Mouse (Mus musculus) kidney, adult 18-20 months (tissue): Measurements from ENCODE around the gene Nfic.
"Not testable (repeated sequence)": the region's sequence is repeated elsewhere in the genome, so short reads cannot be mapped to it uniquely, and the experiment has no call there.

Source experiments
- DNase-seq: peaks from one replicate; pipeline ENCODE4 v3.0.0; 2021

Gene Nfic

DNA sequence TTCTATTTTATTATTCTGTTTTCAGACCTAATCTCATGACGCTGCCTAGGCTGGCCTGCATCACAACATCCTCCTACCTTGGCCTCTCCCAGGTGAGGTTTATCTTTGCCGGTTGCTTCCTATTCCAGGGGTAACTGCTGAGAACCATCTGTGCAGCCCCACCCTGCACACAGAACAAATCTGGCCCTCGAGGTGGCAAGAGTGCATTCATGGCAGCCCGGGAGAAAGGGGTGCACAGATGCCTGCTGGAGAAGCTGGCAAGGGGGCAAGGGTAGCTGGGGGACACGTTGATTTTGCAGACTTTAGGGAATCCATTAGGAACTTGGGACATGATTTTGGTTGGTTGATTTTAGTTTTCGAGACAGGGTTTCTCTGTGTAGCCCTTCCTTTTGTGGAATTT lies 2.8 kb upstream of the Nfic start:
- DNase-seq = no peak

DNA sequence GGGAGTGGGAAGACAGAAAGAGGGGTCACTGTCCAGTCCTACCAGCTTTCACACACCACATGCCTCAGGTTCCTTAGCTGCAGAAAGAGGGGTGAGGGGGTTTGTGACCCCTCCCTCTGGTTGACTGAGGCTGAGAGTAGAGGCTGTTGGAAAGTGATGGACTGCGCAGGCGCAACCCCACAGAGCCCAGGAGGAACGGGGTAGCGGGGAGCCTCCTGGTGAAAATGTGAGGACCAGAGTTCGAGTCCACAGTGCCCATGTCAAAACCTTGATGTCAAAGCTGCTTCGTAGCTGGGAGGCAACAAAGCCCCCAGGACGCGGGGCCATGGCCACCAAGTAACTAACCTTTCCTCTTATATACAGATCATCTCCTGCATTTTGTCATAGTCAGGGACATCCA lies 2.2 kb upstream of the Nfic start:
- DNase-seq = no peak

DNA sequence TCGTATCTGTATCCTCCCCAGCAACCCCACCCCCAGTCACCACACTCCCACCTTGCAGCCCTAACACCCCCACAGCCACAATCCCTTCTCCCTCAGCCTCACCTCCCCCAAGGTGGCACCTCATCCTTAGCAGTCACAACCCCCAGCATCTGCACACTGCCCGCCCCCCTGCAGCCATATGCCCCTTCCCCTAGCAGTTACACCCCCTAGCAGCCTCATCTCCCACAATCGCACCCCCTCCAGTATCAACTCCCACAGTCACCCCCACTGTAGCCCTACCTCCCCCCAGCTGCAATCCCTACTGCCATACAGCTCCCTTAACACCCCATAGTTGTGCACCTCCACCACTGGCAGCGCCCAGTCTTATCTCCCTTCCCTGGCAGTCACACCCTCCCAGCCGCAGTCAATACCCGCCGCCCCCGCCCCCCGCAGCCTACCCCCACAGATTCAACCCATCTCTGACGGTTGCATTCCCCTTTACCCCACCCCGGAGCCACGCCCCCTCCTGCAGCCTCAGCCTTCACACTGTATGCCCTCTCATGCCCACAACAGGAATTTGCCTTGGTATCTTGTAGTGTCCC lies 1.6 kb upstream of the Nfic start:
- DNase-seq = no peak

DNA sequence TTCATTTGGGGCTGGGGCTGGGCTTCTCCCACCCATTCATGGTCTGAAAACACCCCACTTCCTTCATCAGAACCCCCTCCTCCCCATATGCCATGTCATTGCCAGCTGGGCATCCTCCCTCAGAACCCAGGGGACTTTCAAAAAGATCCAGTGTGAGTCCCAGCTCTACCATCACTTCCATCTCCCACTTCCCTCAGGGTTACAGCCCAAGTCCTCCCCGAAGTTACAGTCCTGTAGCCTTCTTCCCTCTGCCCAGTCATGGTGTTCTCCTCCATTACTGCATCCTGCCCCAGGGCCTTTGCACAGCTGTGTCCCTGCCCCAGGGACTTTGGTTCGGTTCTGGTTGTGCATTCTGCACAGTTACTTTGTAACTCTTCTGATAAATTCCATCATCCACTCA lies 1.3 kb downstream of the Nfic start:
- no peak for DNase-seq

DNA sequence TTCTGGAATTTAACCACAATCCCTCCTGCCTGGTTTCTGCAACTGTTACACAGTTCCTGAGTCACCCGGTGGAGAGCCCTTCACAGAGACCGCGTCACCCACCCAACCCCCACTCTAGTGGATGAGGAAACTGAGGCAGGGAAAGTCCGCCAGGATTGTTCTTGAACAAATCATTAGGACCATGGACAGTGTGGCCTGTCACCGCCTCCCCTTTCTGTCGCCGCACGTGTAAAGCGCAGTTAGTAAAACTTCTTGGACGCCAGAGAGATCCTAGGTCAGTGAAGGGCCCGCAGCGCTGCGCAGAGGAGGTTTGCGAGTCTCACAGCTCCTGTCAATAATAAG lies 2.5 kb downstream of the Nfic start:
- no peak for DNase-seq

DNA sequence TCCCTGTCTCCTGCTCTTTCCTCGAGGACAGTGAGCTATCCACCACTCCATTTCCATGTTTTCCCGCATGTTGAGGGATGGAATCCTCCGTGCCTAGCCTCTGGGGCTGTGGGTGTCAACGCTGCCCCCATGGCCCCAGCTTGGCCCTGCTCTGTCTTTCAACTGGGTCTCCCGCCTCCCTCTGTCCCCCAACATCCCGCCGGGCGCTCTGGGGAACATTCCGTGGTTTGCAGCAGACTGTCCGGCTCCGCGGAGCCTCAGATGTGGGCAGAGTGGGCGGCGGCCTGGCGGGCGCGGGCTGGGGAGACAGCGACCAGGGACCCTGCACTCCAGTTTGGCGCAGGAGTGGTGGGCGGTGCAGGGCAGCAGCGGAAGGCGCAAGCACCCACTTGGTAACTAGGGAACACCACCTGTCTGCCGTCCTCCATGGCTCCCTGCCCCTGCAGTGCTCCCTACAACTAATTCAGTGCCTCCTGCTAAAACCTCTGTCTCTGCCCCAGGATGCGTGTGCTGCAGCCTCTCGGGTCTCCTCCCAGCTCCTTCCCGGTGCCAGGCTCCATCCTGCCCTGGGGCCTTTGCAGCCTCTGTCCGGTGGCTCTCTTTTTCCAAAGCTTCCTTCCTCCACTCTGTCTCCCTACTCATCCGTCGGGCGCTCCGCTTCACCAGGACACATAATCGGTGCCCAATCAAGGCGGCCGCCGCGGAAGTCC lies 3.0 kb downstream of the Nfic start:
- no peak for DNase-seq

DNA sequence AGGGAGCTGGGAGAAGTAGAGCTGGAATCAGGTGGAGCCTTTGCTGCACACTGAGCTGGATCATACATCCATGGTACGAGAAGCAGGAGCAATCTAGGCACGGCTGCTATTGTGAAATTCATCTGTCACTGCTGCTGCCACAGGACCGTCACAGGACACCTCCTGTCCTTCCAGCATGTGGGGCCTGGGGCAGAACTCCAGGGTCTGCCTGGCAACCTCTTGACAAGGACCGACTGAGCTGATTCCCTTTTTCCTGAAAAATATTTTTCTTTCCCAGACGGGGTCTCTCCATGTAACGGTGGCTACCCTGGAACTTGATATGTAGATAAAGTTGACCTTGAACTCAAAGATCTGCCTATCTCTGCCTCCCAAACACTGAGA lies 4.1 kb downstream of the Nfic start:
- no peak for DNase-seq

DNA sequence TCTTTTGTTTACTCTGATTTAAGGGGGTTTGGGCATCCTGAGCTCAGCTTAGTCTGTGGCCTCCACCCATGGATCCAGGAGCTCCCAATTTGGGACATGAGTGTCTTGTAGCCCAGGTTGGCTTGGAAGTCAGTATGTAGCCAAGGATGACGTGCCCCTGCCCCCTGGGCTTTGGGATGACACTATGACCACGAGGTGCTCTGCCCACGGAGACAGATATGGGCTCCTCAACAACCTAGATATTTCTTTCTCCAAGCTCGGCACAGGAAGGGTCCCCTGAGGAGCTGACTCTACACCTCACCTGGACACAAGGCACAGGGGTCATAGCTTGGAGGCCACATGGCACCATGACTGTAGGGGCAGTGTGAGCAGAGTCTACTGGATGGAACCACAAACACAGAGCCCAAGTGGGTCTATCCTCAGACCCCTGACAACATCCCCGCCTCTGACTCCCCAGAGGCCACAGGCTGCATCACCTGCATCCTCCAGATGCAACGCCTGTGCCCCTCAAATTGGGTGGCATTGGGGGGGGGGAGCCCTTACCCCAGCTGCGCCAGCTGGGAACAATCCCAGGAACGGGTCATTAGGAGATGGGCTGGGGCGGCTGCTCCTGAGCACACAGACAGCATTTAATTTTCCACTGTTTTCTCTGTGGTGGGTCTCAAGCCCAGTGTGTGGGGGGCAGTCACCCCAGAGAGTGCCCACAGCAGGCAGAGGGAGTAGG lies 4.6 kb downstream of the Nfic start:
- no peak for DNase-seq

DNA sequence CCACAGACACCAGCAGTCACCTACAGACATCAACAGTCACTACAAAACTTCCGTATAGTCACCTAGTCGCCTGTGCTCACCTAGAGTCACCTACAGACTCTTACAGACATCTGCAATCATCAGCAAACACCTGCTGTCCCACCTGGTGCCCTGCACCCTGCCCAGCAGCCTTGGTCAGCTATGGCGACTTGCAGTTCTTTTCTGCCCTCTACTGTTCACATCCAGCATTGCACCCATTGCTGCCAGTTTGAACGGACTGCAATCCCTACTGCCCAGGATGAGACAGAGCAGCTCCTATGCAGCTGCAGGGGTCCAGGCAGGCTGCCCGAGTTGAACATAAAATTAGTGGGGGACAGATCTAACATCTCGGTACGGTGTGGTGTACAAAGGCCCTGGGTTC lies 5.3 kb downstream of the Nfic start:
- DNase-seq = peak; percentile 87

DNA sequence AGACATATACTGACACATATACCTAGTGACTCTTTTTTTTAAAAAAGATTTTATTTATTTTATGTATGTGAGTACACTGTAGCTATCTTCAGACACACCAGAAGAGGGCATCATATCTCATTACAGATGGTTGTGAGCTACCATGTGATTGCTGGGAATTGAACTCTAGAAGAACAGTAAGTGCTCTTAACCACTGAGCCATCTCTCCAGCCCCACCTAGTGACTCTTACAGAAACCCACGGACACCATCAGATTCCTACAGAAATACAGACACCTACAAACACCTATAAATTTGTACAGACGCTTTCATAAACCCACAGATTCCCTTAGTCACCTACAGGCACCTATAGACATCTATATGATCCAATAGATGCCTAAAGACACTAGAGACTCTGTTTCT lies 9.9 kb downstream of the Nfic start:
- not testable (repeated sequence) for DNase-seq

DNA sequence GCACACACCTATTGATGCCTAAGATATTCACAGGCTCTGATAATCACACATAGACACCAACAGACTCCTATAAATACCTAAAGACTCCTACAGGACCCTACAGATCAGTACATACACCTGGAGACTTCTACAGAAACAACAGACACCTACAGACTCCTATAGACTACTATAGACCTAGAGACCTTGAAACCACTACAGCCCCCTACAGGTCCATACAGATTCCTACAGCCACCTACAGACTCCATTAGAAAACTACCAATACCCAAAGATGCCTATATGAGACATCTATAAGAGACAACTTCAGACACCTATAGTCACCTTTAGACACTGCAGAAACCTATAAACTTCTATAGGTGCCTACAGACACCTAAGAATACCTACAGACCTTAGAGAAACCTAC lies 14.4 kb downstream of the Nfic start:
- no peak for DNase-seq

DNA sequence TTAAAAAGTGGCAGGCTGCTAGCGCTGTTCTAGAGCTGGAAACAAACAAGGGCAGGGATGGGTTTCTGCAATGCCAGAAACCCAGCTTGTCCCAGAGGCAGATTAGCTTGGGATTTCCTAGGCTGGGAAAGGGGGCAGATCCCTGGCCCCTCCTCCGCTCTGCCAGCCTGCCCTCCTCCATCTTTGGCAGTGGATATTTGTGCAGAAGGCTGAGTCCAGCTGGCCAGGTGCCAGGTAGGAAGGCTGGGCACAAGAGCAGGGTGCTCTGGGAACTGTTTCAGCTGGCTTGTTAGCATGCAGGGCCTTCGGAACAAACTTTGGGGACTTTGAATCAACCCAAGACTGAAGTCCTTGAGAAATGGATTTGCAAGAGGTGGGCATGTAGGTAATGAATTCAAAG lies 20.0 kb downstream of the Nfic start:
- peak; percentile 91 for DNase-seq

DNA sequence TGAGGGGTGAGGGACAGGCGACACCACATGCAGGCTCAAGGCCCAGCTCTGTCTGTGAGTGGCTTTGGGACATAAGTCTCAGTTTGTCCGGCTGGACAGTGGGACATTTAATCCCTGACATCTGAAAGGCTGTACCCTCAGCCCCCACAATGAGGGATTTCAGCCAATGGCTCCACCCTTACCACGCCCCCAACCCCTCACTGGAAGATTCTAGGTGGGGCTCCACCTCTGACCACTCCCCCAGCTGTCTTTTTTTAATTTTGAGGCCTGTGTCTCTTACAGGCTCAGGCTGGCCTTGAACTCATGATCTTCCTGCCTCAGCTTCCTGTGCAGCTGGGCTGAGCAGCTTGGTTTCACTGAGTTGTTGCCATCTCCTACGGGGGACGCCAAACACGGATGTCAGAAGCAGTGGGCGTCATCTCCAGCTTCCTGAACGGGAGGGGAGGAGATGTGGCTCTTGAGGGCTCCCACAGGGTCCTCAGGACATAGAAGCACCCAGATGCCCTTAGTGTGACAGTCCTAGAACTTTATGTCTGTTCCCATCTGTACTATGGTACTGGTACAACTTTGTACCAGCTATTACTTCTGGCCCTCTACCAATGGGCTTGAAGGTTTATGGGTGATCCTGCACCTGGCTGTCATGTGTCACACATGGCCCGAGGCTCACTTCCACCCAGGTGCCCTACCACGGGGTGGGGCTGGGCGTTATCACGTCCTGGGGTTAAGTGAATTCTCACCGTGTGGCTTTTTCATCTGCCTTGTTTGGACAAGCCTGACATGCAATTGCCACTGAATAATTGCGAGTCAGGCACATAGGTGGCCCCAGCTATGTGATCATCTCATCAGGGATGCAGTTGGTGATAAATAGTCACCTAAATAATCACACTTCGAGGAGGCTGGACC lies 20.8 kb downstream of the Nfic start:
- peak; percentile 21 for DNase-seq

DNA sequence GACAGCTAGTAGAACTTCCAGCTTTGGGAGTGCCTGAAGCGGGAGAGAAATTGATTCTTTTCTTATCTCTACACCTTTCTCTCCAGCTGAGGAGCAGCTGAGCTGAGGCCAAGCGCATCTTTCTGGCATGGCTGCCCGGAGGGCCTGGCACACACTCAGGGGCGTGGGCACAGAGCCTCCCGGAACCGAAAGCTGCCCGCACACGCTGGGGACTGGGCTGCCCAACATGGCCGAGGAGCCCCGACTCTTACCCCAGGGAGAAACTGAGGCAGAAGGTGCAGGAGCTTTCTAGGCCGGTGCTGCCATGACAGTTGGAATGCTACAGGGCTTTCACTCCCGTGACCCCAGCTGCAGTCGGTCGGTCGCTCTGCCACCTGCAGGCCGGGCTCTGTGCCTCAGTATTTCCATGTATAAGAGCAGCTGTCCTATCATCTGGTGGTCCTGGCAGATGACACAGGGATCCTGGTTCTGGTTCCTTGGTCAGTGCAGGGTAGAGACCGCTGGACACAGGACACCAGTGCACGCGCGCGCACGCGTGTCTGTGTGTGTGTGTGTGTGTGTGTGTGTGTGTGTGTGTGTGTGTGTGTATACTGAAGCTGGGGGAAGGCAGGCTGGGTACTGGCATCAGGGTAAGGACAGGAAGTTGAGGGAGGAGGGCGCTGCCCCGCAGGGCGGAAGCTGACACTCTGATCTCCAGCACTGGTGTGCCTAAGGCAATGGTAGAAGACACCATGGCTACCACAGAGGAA lies 21.7 kb downstream of the Nfic start:
- DNase-seq = peak; percentile 31

DNA sequence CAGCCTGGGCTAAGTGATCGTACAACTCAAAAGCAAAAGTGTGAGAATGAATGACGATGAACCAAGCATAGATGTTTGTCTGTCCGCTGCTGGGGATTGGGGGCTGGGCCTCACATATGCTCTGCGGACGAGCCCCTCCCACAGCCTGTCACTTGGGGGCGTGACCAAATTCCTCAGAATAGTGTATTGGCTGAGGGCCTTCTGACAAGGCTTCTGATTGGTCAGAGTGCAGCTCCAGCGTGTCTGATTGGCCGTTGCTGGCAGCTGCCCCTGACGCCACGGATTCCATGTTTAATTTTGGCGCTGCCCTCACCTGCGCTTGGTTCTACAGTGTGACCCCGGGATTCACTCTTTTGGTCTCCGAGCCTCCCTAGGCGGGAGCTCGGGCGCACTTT lies 22.6 kb downstream of the Nfic start:
- DNase-seq = peak; percentile 91

DNA sequence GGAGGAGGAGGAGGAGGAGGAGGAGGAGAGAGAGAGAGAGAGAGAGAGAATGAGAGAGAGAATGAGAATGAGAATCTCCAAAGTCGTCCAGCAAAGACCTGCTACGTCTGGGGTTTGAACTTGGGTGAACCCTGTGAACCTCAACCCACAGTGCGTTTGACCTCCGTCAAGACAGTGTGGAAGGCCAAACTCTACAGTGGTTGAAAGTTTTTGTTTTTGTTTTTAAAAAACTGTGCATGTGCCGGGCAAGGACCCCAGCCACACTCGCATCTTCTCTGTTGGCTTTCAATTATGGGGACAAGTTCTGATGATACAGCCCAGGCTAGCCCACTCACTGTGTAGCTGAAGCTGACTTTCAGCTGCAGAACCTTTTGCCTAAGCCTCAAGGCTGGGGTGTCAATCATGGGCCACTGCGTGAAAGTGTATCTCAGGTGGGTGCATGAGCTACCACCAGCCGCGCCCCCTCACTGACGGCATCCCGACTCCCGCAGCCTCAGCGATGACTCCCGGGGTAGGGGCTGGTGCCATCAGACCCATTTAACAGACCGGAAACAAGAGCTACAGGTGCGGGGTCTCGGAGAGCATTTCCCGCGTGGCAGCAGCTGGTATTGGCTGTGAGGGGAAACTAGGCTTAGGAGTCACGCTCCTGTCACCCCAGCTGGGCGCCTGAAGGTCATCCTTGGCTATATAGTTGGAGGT lies 23.1 kb downstream of the Nfic start:
- DNase-seq = peak; percentile 40

DNA sequence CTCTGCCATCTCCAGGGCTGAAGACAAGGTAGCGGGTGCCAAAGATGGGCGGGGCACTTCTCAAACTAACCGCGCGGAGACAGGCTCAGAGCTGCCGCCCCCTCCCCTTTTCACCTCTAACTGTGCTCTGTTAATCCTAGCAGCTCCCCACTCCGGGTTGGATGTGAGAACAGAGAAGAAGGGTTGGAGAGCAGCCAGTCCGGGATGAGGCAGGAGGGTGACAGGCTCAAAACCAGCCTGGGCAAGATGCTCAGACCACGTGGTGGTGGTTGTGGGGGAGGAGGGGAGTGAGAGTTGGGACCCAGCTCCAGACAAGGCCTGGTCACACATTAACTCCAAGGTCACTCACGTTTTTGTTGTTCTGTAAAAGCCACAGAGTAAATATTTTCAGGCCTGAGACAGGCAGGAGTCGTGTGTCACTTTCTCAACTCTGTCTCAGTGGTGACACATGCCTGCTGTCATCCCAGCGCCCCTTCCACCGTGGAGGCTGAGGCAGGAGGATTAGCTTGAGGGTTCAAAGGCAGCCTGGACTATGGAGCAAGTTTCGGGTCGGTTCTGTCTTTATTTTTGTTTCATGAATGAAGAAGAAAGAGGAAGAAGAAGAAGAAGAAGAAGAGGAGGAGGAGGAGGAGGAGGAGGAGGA lies 23.8 kb downstream of the Nfic start:
- peak; percentile 87 for DNase-seq

DNA sequence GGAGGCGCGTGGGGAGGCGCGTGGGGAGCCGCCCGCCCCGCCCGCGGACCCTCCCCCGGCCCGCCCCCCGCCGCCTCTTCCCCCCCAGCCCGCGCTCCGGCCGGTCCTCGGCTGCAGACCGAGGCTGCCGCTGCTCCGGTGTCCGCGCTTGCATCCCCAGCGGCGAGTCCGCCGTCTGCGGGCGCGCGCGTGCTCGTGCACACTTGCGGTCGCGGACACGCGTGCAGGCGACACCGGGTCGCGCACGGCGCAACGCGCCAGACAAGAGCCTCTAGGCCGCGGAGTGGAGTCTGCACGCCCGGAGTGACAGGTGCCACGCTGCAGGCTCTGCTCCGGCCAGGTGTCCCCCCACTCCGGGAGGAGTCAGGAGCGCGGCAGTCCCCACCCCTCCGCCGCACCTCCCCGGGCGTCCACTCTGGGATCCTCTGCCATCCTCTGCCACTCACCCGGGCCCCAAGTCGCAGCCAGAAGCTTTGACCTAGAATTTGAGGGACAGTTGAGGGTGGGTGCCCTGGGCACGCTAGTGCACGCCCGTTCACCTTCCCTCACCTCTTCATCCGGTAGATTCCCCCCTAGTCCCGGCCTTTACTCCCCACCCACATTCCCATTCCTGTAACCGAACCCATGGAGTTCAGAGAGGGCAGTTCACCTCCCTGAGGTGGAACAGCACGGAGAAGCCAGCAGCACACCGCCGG lies 24.5 kb downstream of the Nfic start:
- DNase-seq = peak; percentile 79

DNA sequence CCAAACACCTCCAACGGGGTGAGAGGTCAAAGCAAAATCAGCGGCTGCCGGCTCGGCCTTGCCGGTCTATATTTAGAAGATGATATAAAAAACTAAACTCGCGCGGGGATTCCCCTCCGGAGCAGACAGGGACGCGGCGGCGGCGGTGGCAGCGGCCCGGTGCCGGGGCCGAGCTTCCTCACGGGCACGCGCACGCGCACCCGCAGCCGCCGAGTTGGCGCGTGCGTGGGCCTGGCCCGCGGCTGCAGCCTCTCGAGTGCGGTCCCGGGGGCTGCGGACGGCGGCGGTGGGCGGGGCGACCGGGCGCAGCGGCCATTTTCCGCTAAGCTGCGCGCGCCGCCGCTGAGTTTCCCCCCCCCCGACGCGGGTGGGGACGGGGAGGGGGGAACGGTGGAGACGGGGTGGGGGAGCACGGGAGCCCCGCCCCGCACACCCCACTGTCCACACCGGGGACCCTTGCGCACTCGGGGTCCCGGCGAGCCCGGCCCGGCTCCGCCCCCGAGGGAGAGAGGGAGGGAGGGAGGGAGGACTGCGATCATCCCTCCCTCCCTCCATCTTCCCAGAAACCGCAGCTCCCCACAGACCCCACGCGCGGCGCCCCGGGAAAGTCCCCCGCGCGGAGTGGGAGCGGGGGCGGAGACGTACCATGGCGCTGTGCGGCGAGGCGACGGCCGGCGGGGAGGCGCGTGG lies 25.1 kb downstream of the Nfic start:
- DNase-seq = peak; percentile 87

DNA sequence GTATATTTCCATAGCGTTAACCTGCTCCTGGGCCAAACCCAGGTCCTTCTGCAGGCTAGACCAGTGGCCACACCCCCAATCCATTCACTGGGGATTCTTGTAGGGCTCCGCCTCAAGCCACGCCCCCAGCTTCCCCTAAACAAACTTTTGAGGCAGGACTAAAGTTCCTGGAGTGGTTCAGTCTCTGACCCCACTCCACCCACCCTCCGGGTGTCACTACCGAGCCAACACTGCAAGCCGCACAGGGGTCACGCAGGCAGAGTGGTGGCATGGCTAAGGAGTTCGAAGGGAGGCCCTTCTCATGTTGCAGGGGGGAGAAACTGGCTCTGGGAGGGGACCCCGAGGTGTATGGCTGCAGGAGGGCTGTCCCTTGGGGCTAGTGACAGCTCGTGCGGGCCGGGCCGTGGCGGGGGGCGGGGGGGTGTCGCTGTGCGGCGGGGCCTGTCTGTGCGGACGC lies 25.8 kb downstream of the Nfic start:
- peak; percentile 95 for DNase-seq
